Mouse (Mus musculus) neural tube, embryonic 11.5 days (tissue): ENCODE data around the gene Itprip. TPM values are rescaled to one million over a fixed set of nuclear protein-coding genes. Genes with fewer than 3 reads are reported as not detected.

ENCODE experiments used
- ATAC-seq: fragments of 200-750 bp; cut with Nextera tagmentation; 2 replicates; pipeline ENCODE4 v1.8.0; 2017; ENCODE audit warnings: moderate number of reproducible peaks, mild to moderate bottlenecking, moderate TSS enrichment, moderate library complexity; ENCODE audit not compliant: insufficient read depth, low FRiP score, low TSS enrichment
- DNase-seq: peaks from one replicate; pipeline ENCODE4 v3.0.0-alpha.2; 2015; ENCODE audit warnings: low spot score
- H3K27ac ChIP-seq: fragments of 300-500 bp; sonication (generic); 2 replicates; pipeline ENCODE4 v1.5.1; 2014; ENCODE audit warnings: low read depth, mild to moderate bottlenecking, low read length
- H3K27me3 ChIP-seq: fragments of 300-500 bp; sonication (generic); 2 replicates; pipeline ENCODE4 v1.6.1; 2014; ENCODE audit warnings: mild to moderate bottlenecking, low read length, mixed read lengths; ENCODE audit not compliant: control insufficient read depth, insufficient read depth
- H3K36me3 ChIP-seq: fragments of 300-500 bp; sonication (generic); 2 replicates; pipeline ENCODE4 v1.6.1; 2014; ENCODE audit warnings: mild to moderate bottlenecking, low read length, moderate library complexity, mixed read lengths; ENCODE audit not compliant: control insufficient read depth, insufficient read depth
- H3K4me1 ChIP-seq: fragments of 300-500 bp; sonication (generic); 2 replicates; pipeline ENCODE4 v1.6.1; 2014; ENCODE audit warnings: low read length, mixed read lengths; ENCODE audit not compliant: control insufficient read depth, insufficient read depth
- H3K4me2 ChIP-seq: fragments of 300-500 bp; sonication (generic); 2 replicates; pipeline ENCODE4 v1.6.1; 2014; ENCODE audit warnings: low read depth, mild to moderate bottlenecking, moderate library complexity
- H3K4me3 ChIP-seq: fragments of 300-500 bp; sonication (generic); 2 replicates; pipeline ENCODE4 v1.5.1; 2014; ENCODE audit warnings: low read depth, low read length
- H3K9ac ChIP-seq: fragments of 300-500 bp; sonication (generic); 2 replicates; pipeline ENCODE4 v1.6.1; 2014; ENCODE audit warnings: mild to moderate bottlenecking, low read length
- H3K9me3 ChIP-seq: fragments of 300-500 bp; sonication (generic); 2 replicates; pipeline ENCODE4 v1.6.1; 2016; ENCODE audit warnings: low read length; ENCODE audit not compliant: control insufficient read depth
- WGBS: fragments of 180-500 bp; shearing (Covaris S2); extraction: QIAGEN DNeasy Blood & Tissue Kit; methylation state at CpG from one replicate; pipeline ENCODE4 v1.1.7; 2014; 5-methylcytosine and 5-hydroxymethylcytosine counted together
- polyA plus RNA-seq: library from polyadenylated mRNA; unstranded; fragments of >200 nt; fragmentation: Nextera tagmentation; extraction: Ambion mirVana; gene quantifications from 2 replicates; pipeline ENCODE4 v1.2.1, GENCODE M21; 2014

Itprip gene
- polyA plus RNA-seq, 1 experiment from 2014 or later: 15.8 TPM

DNA sequence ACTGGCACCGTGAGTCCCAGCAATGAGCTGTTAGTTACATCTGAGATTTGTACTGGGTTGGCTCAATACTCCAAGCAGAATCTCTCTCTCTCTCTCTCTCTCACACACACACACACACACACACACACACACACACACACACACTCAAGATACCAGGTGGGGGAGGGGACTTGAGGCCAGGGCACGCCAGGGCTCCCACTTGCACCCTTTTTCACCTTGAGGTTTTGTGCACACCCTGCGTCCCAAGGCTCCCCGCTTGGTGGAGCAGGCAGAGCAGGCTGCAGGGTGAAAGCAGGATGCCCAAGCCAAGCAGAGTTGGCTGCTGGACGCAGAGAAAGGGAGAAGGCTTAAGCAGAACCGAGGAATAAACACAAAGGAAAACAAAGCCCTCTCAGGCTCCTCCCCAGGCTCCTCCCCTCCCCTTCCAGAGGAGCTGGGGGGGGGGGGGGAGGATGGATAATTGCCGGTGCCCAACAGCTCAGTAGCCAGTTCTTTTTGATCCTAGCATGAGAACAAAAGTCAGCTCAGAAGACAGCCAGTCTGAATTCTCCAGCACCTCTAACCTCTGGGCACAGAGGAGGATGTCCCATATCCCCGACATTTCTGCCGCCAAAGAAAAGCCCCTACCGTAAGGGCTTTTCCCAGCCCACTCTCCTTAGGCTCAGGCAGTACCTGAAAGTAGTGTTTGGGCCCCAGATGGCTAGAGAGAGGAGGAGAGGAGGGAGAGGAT, 9.5 kb downstream of the Itprip start:
- peak; percentile 69 for DNase-seq
- no peaks in the 10 kb centered on the region for H3K9me3 ChIP-seq
- H3K4me3 ChIP-seq: peak overlapping the region; percentile 19; the same call in 1 of the 2 replicates
- H3K4me2 ChIP-seq: peak overlapping the region; percentile 45
- H3K4me1 ChIP-seq: peaks cover 7% of the 10 kb centered on the region
- WGBS: under 1% methylated on average over 10 of the region's 10 CpGs
- peak; percentile 64 for ATAC-seq
- no peaks in the 10 kb centered on the region for H3K27me3 ChIP-seq
- H3K27ac ChIP-seq: peak overlapping the region; percentile 86
- H3K9ac ChIP-seq: peak overlapping the region; percentile 67
- H3K36me3 ChIP-seq: no peaks in the 10 kb centered on the region

DNA sequence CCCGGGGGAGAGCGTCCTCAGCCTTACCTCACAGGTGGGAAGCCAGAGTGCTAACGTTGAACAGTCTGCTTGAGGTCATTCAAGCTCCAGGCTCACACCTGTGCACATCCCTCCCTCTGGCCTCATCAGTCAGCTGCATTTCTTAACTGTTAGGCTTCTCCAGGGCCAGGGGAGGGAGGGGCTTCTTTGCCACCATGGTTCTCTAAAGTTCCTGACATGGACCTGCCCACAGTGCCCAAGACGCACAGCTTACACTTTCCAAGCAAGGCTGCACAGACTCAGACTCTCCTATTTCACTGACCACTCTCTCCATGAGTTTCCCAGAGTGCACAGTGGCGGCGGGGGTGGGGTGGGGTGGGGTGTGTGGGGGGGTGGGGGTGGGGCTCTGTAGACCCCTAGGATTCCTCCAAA, 10.1 kb downstream of the Itprip start:
- ATAC-seq (peak; percentile 62), DNase-seq (no peak)
- no peaks in the 10 kb centered on the region for H3K36me3 ChIP-seq
- H3K4me1 ChIP-seq: peaks cover 7% of the 10 kb centered on the region
- H3K9ac ChIP-seq: peak overlapping the region; percentile 67
- H3K4me2 ChIP-seq: peak overlapping the region; percentile 45
- WGBS: 17% methylated on average over 6 of the region's 6 CpGs
- no peaks in the 10 kb centered on the region for H3K27me3 ChIP-seq
- no peaks in the 10 kb centered on the region for H3K9me3 ChIP-seq
- no peak overlapping the region for H3K4me3 ChIP-seq
- H3K27ac ChIP-seq: peak overlapping the region; percentile 86; the same call in 1 of the 2 replicates

DNA sequence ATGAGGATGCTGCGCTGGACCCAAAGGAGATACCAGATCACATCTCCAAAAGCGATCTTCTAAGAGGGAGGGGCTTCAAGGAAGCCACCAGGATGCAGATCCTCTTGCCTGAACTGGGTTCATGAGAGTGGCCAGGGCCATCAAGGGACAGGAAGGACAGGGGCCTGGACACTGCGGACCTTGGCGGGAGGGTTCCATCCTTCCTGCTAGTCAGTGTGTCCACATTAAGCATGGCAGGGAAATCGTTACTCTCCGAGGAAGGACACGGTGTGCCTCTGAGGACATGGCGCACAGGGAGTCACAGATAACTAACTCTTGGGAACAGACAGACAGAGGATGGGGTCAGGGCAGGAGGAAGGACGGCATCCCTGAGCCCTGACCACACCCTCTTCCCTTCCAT, 11.5 kb downstream of the Itprip start:
- 95% methylated on average over 9 of the region's 9 CpGs for WGBS
- H3K4me2 ChIP-seq: no peak overlapping the region
- H3K36me3 ChIP-seq: no peaks in the 10 kb centered on the region
- H3K9me3 ChIP-seq: no peaks in the 10 kb centered on the region
- H3K27ac ChIP-seq: no peak overlapping the region
- ATAC-seq (no peak), DNase-seq (no peak)
- H3K4me1 ChIP-seq: peaks cover 7% of the 10 kb centered on the region
- H3K4me3 ChIP-seq: no peak overlapping the region
- no peaks in the 10 kb centered on the region for H3K27me3 ChIP-seq
- H3K9ac ChIP-seq: no peak overlapping the region

DNA sequence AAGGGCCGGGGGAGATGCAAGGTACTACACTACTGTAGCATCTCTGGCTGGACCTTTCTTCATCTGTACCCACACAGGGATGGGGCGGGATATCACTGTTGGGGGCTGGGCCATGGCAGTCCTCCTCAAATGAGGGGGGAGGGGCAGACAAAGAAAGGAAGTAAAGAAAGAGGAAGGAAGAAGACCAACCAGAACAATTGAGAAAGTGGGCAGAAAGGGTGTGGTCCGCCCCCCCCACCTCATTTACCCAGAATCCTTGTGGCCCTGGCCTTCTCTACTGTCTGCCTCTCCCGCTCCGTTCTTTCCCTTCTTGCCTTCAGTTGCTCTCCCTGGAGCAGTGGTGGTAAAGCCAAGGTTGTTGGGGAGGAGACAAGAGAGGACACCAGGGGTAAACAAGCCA, 13.5 kb downstream of the Itprip start:
- no peak overlapping the region for H3K4me3 ChIP-seq
- 92% methylated on average over 5 of the region's 5 CpGs for WGBS
- H3K36me3 ChIP-seq: no peaks in the 10 kb centered on the region
- H3K4me2 ChIP-seq: no peak overlapping the region
- H3K27ac ChIP-seq: no peak overlapping the region
- H3K9me3 ChIP-seq: no peaks in the 10 kb centered on the region
- no peaks in the 10 kb centered on the region for H3K27me3 ChIP-seq
- peaks cover 7% of the 10 kb centered on the region for H3K4me1 ChIP-seq
- no peak for DNase-seq
- H3K9ac ChIP-seq: no peak overlapping the region
- no peak for ATAC-seq

DNA sequence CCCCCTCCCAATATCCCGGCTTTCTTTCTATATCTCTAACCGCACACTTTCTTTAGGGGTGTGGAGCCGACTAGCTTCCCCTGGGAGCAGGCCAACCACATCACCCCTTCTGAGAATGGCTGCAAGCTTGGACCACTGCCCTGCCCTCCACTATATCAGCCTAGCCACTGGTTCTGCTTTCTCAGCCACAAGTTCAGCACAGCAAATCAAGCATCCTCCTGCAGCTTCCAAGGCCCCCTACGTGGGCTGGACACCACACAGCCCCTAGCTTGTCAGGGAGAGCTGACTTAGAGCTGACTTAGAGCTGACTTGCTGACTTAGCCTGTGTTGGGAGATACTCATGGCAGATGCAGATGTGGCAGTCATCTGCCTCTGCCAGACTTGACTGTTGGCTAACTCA, 14.0 kb downstream of the Itprip start:
- Histone ChIP-seq H3K9ac (no peak overlapping the region), H3K27ac (no peak overlapping the region), H3K36me3 (no peaks in the 10 kb centered on the region), H3K9me3 (no peaks in the 10 kb centered on the region), H3K4me3 (no peak overlapping the region), H3K4me1 (peaks cover 7% of the 10 kb centered on the region), H3K27me3 (no peaks in the 10 kb centered on the region), H3K4me2 (no peak overlapping the region)
- DNase-seq (no peak), ATAC-seq (no peak)
- WGBS: 92% methylated on average over 4 of the region's 4 CpGs

DNA sequence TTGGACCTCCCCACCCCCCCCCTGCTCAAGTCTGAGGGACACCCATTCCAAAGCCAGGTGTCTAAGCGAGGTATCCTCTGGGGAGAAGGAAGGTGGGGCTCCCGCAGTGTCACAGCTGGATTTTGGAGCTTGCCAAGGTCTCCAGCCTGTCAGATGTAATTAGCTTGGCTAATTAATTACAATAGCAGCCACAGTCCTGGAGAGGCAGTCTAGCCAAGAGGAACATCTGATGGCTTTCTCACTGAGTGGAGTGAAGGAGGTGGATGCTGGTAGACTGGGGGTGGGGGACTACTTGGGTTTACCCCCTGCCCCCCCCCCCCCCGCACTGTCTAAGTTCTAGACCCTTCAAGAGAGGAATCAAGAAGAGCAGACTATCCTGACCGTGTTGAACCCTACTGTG, 15.4 kb downstream of the Itprip start:
- WGBS: 66% methylated on average over 4 of the region's 4 CpGs
- no peak for ATAC-seq
- no peak overlapping the region for H3K4me2 ChIP-seq
- H3K27ac ChIP-seq: no peak overlapping the region
- no peak for DNase-seq
- H3K9me3 ChIP-seq: no peaks in the 10 kb centered on the region
- H3K27me3 ChIP-seq: no peaks in the 10 kb centered on the region
- no peaks in the 10 kb centered on the region for H3K36me3 ChIP-seq
- no peak overlapping the region for H3K9ac ChIP-seq
- peaks cover under 1% of the 10 kb centered on the region for H3K4me1 ChIP-seq
- H3K4me3 ChIP-seq: no peak overlapping the region

DNA sequence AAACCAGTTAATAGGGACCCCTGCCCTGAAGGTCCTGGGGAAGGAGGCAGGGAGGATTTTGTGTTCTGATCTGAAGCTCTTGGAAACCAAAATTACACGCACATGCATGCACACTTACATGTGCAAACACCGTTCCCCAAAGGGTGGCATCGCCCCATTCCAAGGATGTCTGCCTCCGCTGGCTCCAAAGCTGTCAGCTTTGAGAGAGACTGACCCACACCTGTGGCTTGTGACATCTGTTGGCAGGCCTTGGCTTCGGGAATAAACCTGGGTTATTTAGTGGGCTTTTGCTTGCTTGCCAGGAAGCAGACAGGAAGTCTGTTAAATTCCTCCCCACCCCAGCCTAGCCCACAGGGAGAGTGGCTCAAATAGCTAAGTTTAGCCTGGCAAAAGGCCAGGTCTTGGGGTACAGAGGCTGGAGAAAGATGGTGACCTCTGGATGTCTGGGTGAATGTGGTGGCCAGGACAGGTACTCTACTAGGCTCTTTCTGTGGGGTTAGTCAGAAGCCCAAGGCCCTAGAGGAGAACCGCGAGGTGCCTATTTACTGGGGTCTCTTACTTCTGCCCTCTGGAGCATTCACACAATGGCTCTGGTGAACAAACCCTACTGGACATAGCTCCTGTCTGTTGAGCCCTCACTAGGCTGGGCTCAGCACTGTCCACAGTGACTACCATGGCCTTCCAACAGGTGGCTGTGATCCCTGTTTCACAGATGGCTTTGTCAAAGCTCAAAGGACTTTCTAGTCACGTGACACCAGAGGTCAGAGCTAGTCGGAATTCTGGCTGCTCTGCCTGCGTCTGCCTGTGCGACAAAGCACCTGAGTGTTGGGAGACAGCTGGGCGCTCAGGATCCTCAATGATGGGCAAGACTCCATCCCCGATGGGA, 16.5 kb downstream of the Itprip start:
- Histone ChIP-seq H3K4me1 (no peaks in the 10 kb centered on the region; the same call in 1 of the 2 replicates), H3K36me3 (no peaks in the 10 kb centered on the region), H3K27me3 (no peaks in the 10 kb centered on the region), H3K4me3 (no peak overlapping the region), H3K9ac (no peak overlapping the region), H3K4me2 (no peak overlapping the region), H3K9me3 (no peaks in the 10 kb centered on the region), H3K27ac (no peak overlapping the region)
- 73% methylated on average over 13 of the region's 13 CpGs for WGBS
- DNase-seq (no peak), ATAC-seq (no peak)

GRCm38 (mm10) chr19:47900558-47900957, 18.5 kb downstream of the Itprip start:
- Histone ChIP-seq H3K9me3 (no peaks in the 10 kb centered on the region), H3K27ac (no peak overlapping the region), H3K9ac (no peak overlapping the region), H3K4me2 (no peak overlapping the region), H3K27me3 (no peaks in the 10 kb centered on the region), H3K4me3 (no peak overlapping the region), H3K36me3 (peaks cover 7% of the 10 kb centered on the region), H3K4me1 (no peaks in the 10 kb centered on the region; the same call in 1 of the 2 replicates)
- no peak for ATAC-seq
- DNase-seq: no peak
- 85% methylated on average over 10 of the region's 10 CpGs for WGBS
